ENCODE assay signal across 7 mouse cellular contexts in the genomic region with DNA sequence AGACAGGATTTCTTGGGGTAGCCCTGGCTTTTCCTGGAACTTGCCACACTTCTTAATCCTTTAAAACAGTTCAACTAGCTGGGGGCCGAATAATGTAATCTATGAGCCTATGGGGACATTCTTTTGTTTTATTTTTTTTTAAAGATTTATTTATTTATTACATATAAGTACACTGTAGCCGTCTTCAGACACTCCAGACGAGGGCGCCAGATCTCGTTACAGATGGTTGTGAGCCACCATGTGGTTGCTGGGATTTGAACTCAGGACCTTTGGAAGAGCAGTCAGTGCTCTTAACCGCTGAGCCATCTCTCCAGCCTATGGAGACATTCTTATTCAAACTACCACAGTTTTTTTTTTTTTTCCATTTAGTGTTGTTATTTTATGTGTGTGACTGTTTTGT. TPM values are rescaled to one million over a fixed set of nuclear protein-coding genes. Genes with fewer than 3 reads are reported as not detected.
DNase-seq lines count a peak whose midpoint lies in the region; ATAC-seq and TF ChIP-seq lines count a peak whose summit lies in the region.
"Not testable (repeated sequence)": the region's sequence is repeated elsewhere in the genome, so short reads cannot be mapped to it uniquely, and the experiment has no call there.

No protein-coding gene starts in this region.

- not testable (repeated sequence) for H3K27me3 ChIP-seq in MEL (ENCODE audit: control insufficient read depth in 1 of 2, insufficient read depth in 2 of 2, low read length in 2 of 2); hindbrain, postnatal 0 days (ENCODE audit: insufficient read depth, low read length); stomach, postnatal 0 days (ENCODE audit: control insufficient read depth, insufficient read depth, low read length)

- not testable (repeated sequence) for H3K4me2 ChIP-seq in hindbrain, postnatal 0 days (ENCODE audit: low read depth, low read length); stomach, postnatal 0 days (replicated peaks; ENCODE audit: low read depth)

- peak in 2 of 3 experiments; percentile 4 to 20; a peak in 2 of 6 replicates for TF ChIP-seq CTCF in MEL (IDR thresholded peaks at IDR 0.05 in 2 of 3, conservative IDR thresholded peaks at IDR 0.05 in 1 of 3; ENCODE audit: control insufficient read depth in 1 of 3, insufficient read depth in 1 of 3, low read depth in 2 of 3, low read length in 3 of 3, poor library complexity in 1 of 3, severe bottlenecking in 1 of 3)
- TF ChIP-seq CTCF in hindbrain, postnatal 0 days (IDR thresholded peaks at IDR 0.05; ENCODE audit: low read depth), result not testable (repeated sequence)
- TF ChIP-seq CTCF in stomach, postnatal 0 days (IDR thresholded peaks at IDR 0.05; ENCODE audit: low read depth), result peak; percentile 14; the same call in 1 of the 2 replicates

- not testable (repeated sequence) for TF ChIP-seq EP300 in MEL (IDR thresholded peaks at IDR 0.05; ENCODE audit: low read depth in 1 of 2, low read length in 2 of 2); stomach, postnatal 0 days (optimal IDR thresholded peaks at IDR 0.05)

- not testable (repeated sequence) for TF ChIP-seq RAD21 in MEL (IDR thresholded peaks at IDR 0.05; ENCODE audit: low read depth, low read length)

- not testable (repeated sequence) for H3K27ac ChIP-seq in MEL (ENCODE audit: control insufficient read depth, low read depth, low read length); hindbrain, postnatal 0 days; stomach, postnatal 0 days (replicated peaks)

- ATAC-seq in hindbrain, postnatal 0 days, result 0 out of 2 replicates have a peak, but pooled peaks have one; percentile 10
- not testable (repeated sequence) for ATAC-seq in stomach, postnatal 0 days (ENCODE audit: low FRiP score, low TSS enrichment)

- H3K9me3 ChIP-seq in MEL (replicated peaks; ENCODE audit: insufficient read depth, low read length); hindbrain, postnatal 0 days (ENCODE audit: low read length); stomach, postnatal 0 days (ENCODE audit: control insufficient read depth, low read length): not testable (repeated sequence)

- H3K4me1 ChIP-seq in MEL (ENCODE audit: control insufficient read depth in 1 of 2, insufficient read depth in 2 of 2, low read length in 2 of 2); hindbrain, postnatal 0 days (ENCODE audit: insufficient read depth, low read length); stomach, postnatal 0 days (replicated peaks; ENCODE audit: control insufficient read depth, insufficient read depth): not testable (repeated sequence)

- H3K4me3 ChIP-seq in MEL (ENCODE audit: control insufficient read depth in 1 of 2, insufficient read depth in 1 of 2, low read depth in 2 of 2, low read length in 2 of 2); hindbrain, postnatal 0 days (ENCODE audit: low read length); stomach, postnatal 0 days (ENCODE audit: low read depth, low read length): not testable (repeated sequence)

- WGBS in hindbrain, postnatal 0 days, result 94% methylated on average over 6 of the region's 6 CpGs
- WGBS in stomach, postnatal 0 days, result 94% methylated on average over 6 of the region's 6 CpGs

- not testable (repeated sequence) for H3K36me3 ChIP-seq in MEL (ENCODE audit: control insufficient read depth in 1 of 2, insufficient read depth in 2 of 2, low read length in 2 of 2); stomach, postnatal 0 days (ENCODE audit: control insufficient read depth, insufficient read depth, low read length)
- H3K36me3 ChIP-seq in hindbrain, postnatal 0 days (ENCODE audit: insufficient read depth, low read length), result peaks cover 28% of the 10 kb centered on the region

- TF ChIP-seq POLR2A in MEL (IDR thresholded peaks at IDR 0.05; ENCODE audit: control insufficient read depth in 1 of 2, insufficient read depth in 1 of 2, low read depth in 1 of 2, low read length in 2 of 2, poor library complexity in 1 of 2), result not testable (repeated sequence)

- H3K9ac ChIP-seq in MEL (ENCODE audit: control insufficient read depth, low read depth, low read length, poor library complexity, severe bottlenecking); hindbrain, postnatal 0 days (replicated peaks; ENCODE audit: low read length); stomach, postnatal 0 days (ENCODE audit: low read length): not testable (repeated sequence)

- peak; percentile 49 to 50 for DNase-seq in B cell, adult 2 months
- not testable (repeated sequence) for DNase-seq in MEL (ENCODE audit: low read depth, low spot score); hindbrain, postnatal 0 days (ENCODE audit: low spot score); stomach, postnatal 0 days (ENCODE audit: low spot score)
- peak; percentile 19 for DNase-seq in T-cell, adult 2 months (ENCODE audit: low spot score)
- DNase-seq in kidney, postnatal 4 days, result peak; percentile 14 to 43
- DNase-seq in thymus, postnatal 25 days, result peak; percentile 39

- H3K79me2 ChIP-seq in MEL (ENCODE audit: control insufficient read depth, insufficient read depth, low read length, poor library complexity), result not testable (repeated sequence)

TF ChIP-seq in MEL, 35 proteins besides CTCF, POLR2A, EP300 and RAD21:
- TF ChIP-seq ZNF384 (IDR thresholded peaks at IDR 0.05; ENCODE audit: low read depth, low read length) (0 out of 2 replicates have a peak, but pooled peaks have one; percentile 11), JUND (IDR thresholded peaks at IDR 0.05; ENCODE audit: low read depth, low read length) (0 out of 2 replicates have a peak, but pooled peaks have one; percentile 16)

RNA-seq across cellular contexts. Expression of a gene that starts 8.5 kb away (rescaled TPM):
- total RNA-seq in MEL (2012; rRNA removed), result 187 TPM in 2 replicates
- polyA plus RNA-seq in MEL (2012; ENCODE audit: insufficient read depth in 1 of 2, insufficient read length in 2 of 2, low read depth in 1 of 2, low replicate concordance in 2 of 2, missing spikeins in 1 of 2), result 100 to 1,000 TPM in 1 of 2 experiments, not detected in 1; 144 TPM
- total RNA-seq in hindbrain, postnatal 0 days (2014; rRNA removed), result 24.7 and 37.7 TPM in 2 replicates
- polyA plus RNA-seq in hindbrain, postnatal 0 days (2015; fragmentation: Nextera tagmentation; extraction: Ambion mirVana), result 98.8 and 98.9 TPM in 2 replicates
- polyA plus RNA-seq in stomach, postnatal 0 days (2015; fragmentation: Nextera tagmentation; extraction: Ambion mirVana), result 96.3 and 98.6 TPM in 2 replicates

RNA-seq across cellular contexts. Expression of a gene that starts 11.6 kb away (rescaled TPM):
- 68.7 and 71.9 TPM in 2 replicates for total RNA-seq in MEL (2012; rRNA removed)
- polyA plus RNA-seq in MEL (2012; ENCODE audit: insufficient read depth in 1 of 2, insufficient read length in 2 of 2, low read depth in 1 of 2, low replicate concordance in 2 of 2, missing spikeins in 1 of 2), result 10 to 100 TPM; 46.5 to 52.5 TPM
- total RNA-seq in hindbrain, postnatal 0 days (2014; rRNA removed), result 19.6 and 21.2 TPM in 2 replicates
- polyA plus RNA-seq in hindbrain, postnatal 0 days (2015; fragmentation: Nextera tagmentation; extraction: Ambion mirVana), result 10.4 and 11.2 TPM in 2 replicates
- 4.4 and 4.9 TPM in 2 replicates for polyA plus RNA-seq in stomach, postnatal 0 days (2015; fragmentation: Nextera tagmentation; extraction: Ambion mirVana)

RNA-seq across cellular contexts. Expression of a gene that starts 19.4 kb away (rescaled TPM):
- 2.9 and 3.7 TPM in 2 replicates for total RNA-seq in MEL (2012; rRNA removed)
- 1 to 10 TPM in 1 of 2 experiments, not detected in 1; 3.6 TPM for polyA plus RNA-seq in MEL (2012; ENCODE audit: insufficient read depth in 1 of 2, insufficient read length in 2 of 2, low read depth in 1 of 2, low replicate concordance in 2 of 2, missing spikeins in 1 of 2)
- total RNA-seq in hindbrain, postnatal 0 days (2014; rRNA removed), result 2.7 and 6.3 TPM in 2 replicates
- 2.1 and 3.0 TPM in 2 replicates for polyA plus RNA-seq in hindbrain, postnatal 0 days (2015; fragmentation: Nextera tagmentation; extraction: Ambion mirVana)
- polyA plus RNA-seq in stomach, postnatal 0 days (2015; fragmentation: Nextera tagmentation; extraction: Ambion mirVana), result 4.1 and 4.7 TPM in 2 replicates

RNA-seq across cellular contexts. Expression of a gene that starts 19.4 kb away (rescaled TPM):
- 0.49 and 1.1 TPM in 2 replicates for total RNA-seq in MEL (2012; rRNA removed)
- polyA plus RNA-seq in MEL (2012; ENCODE audit: insufficient read depth in 1 of 2, insufficient read length in 2 of 2, low read depth in 1 of 2, low replicate concordance in 2 of 2, missing spikeins in 1 of 2), result 1 to 10 TPM in 1 of 2 experiments, not detected in 1; 1.1 TPM
- total RNA-seq in hindbrain, postnatal 0 days (2014; rRNA removed), result 1.2 and 1.8 TPM in 2 replicates
- 0.80 and 1.6 TPM in 2 replicates for polyA plus RNA-seq in hindbrain, postnatal 0 days (2015; fragmentation: Nextera tagmentation; extraction: Ambion mirVana)
- polyA plus RNA-seq in stomach, postnatal 0 days (2015; fragmentation: Nextera tagmentation; extraction: Ambion mirVana), result 3.8 and 3.9 TPM in 2 replicates
